Mouse (Mus musculus) cortical plate, adult 2 months (tissue): Measurements from ENCODE around the gene Ctse.

Experiments used
- CTCF ChIP-seq: fragments of 200-500 bp; IDR thresholded peaks from 2 replicates; pipeline ENCODE4 v1.5.1; 2011; ENCODE audit warnings: mild to moderate bottlenecking, control low read depth, low read length; ENCODE audit not compliant: insufficient read depth; ENCODE audit errors: extremely low read depth
- POLR2A ChIP-seq: fragments of 200-500 bp; IDR thresholded peaks from 2 replicates; pipeline ENCODE4 v1.6.1; 2011; ENCODE audit warnings: mild to moderate bottlenecking, low read length, control low read depth; ENCODE audit not compliant: insufficient read depth; ENCODE audit errors: extremely low read depth

DNA sequence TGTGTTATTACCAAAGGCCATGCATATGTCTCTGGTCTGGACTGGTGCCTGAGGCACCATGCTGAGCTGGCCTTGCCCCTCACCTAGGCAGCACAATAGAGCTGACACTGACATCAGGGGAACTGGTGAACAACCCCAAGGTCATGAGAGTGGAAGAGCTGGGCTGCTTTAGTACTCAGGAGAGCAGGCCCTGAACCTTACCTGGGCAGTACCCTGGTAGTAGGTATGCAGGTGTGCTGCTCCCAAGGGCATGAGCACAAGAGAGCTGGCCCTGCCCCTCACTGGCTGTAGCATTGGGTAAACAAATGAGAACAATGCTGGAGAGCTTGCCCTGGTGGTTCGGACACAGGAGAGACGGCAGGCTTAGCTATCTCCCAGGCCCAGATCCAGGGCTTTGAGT, 57.2 kb downstream of the Ctse start:
- TF ChIP-seq CTCF = no peak
- TF ChIP-seq POLR2A = no peak
